Mouse (Mus musculus) embryo, embryonic 10 days (tissue): ENCODE results near the gene Vmn1r40.

Experiments
- DNase-seq: peaks from one replicate; pipeline ENCODE4 v3.0.0-alpha.2; 2015; ENCODE audit warnings: low spot score

The Vmn1r40 gene

DNA sequence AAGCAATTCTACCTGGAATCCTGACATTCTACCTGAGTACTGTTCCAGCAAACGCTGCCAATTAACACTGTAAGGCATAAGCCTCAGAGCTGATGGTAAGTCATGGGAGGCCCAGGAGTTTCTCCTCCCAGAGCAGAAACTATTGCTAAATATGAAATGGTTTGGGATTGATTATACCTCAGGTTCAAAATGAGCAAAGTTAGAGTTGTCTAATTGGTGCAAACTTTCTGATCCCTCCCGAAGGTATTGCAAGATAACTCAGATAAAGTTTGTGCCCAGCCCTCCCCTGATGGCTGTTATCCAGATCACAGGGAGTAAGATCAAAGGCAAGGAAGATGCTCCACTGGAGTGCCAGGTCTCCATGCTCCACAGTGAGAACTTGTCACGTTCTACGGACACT, at the start of gene Vmn1r40:
Vmn1r40 (plus strand) TSS at position 301 of the 400 bp plus-strand sequence.
- no peak for DNase-seq

DNA sequence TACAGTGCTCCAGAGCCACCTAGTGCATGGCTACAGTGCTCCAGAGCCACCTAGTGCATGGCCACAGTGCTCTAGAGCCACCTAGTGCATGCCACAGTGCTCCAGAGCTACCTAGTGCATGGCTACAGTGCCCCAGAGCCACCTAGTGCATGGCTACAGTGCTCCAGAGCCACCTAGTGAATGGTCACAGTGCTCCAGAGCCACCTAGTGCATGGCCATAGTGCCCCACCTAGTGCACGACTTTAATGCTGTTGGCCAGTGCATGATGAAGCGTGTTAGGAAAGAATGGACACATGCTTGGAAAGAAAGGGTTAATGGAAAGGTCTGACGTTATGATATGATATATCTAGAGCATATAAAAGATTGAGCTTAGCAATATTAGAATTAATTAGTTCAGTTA, 49.0 kb upstream of the Vmn1r40 start:
- no peak for DNase-seq

DNA sequence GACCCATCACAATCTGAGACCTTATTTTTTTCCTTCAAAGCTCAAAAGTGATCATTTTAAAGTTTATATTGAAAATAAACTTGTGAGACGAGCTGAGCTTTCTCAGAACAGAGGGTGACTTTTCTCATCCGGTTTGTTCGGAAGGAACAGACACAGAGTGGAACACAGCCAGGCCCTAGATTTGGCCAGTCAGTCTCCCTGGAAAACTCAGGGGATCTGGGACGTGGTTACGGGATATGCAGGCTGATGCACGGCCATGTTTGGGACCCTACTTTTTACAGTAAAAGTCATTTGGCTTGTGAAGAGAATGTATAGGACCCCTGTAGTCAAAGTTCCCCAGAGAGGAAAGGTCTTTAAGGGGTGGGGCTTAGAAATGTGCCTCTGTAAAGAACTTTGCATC, 48.4 kb upstream of the Vmn1r40 start:
- DNase-seq = no peak

DNA sequence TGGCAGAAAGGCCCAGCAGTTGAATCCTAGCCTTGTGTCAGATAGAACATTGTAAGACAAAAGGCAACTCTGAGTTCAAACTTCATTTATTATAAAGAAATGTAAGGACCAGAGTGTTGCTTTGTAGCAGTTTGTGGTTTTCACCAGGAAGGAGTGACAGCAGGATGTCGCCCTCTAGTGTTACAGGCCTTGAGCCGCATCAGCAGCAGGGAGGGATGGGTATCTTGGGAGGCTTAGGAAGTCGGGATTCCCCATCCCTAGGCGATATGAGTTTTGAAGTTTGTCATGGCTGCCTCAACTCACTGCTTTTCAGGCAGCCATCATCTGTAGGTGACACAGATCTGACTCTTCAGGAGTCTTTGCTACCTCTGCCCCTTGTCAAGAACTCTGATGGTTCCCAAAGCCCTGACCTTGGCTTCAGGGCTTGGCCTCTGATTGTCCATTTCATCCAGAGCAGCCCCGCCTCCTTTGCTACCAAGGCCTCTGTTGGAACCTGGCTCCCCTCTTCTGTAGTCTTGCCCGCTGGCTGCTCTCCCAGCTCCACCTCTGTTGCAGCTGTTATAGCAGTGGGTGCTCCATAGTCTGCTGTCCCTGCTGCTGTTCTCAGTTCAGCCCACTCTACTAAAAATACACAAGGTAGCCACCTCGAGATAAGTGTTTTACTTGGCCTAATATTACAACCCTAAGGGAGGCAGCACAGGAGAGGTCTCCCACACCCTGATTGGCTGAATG, 47.5 kb upstream of the Vmn1r40 start:
- DNase-seq = peak; percentile 71

DNA sequence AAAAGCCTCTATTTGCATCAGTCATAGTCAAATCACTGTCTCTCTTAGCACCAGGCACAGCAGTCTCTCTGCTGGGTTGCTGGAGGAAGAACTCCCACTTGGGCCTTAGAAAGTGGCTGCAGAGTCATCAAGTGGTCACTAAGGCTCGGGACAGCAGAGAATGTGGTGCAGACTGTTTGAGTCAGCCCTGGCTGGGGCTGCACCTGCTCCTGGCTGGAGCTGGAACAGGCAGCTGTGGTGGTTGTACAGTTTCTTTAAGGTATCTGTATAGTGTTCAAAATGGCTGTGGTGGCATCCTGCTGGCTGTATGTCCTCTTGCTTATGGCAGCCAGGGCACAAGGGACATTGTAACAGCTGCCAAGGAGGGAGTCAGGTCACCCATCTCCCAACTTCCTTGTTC, 46.9 kb upstream of the Vmn1r40 start:
- no peak for DNase-seq

DNA sequence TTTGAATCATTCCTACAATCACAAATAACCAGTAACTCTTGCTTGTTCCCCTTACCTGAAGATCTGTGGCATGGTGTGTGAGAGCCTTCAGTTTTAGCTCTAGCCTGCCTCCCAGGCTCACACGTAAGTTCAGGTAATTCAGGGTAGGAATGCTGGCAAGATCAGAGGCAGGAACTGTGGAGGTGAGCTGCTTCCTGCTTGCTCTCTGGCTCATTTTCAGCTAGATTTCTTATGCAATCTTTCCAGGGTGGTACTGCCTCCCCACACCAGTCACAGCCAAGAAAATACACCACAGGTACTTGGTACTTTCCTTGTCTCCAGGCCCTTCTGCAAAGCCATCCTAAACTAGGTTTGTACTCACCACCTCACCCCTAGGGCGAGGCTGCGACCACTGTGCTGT, 44.8 kb upstream of the Vmn1r40 start:
- no peak for DNase-seq

DNA sequence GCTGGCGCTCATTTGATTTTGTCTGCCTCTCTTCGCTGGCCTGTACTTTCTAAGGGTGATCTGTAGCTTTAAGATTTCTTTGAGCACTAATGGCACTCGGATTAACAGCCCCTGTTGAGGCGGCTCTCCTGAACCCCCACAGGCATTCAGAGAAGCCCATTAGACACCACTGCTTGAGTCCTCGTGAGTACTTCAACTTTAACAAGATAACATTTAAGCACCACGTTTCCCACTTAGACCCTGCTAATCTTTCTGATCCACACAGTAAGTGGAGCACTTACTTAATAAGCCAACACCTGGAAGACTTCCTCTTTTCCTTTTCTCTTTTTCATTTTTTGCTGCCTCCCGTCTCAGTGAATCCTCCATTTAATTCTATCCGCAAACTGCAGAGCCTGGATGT, 42.2 kb upstream of the Vmn1r40 start:
- no peak for DNase-seq

DNA sequence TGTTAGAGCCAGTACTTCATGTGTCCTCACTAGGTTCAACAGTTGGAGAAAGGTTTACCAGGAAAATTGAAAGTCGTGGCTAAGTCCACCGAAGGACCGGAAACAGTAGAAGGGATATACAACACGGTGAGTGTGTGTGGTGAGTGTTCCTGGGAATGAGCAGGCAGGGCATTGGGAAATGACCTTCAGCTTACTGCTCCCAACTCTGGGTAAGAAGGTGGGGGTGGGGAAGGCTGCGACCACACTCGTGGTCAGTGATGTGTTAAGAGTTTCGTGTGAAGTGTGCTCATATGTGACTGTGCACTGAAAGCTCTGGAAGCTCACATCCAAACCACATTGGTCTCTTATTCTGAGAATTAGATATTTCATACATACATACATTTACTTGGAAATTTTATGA, 41.7 kb upstream of the Vmn1r40 start:
- DNase-seq = no peak

DNA sequence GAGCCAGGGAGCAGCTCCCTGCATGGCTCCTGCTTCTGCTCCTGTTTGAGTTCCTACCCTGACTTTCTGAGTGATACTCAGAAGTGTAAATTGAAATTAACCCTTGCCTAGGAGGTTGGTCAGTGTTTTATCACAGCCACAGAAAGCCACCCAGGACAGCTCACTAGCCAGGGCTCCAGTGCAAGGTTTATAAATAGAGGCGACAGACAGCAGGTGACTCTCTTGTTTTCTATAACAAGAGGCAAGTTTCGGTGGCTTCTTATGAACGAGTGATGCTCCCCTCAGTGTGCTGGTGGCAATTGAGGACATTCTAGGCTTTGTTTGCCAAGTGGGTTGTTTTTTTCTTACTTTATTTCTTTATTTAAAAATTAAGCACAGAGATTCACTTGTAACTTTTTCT, 40.4 kb upstream of the Vmn1r40 start:
- no peak for DNase-seq

DNA sequence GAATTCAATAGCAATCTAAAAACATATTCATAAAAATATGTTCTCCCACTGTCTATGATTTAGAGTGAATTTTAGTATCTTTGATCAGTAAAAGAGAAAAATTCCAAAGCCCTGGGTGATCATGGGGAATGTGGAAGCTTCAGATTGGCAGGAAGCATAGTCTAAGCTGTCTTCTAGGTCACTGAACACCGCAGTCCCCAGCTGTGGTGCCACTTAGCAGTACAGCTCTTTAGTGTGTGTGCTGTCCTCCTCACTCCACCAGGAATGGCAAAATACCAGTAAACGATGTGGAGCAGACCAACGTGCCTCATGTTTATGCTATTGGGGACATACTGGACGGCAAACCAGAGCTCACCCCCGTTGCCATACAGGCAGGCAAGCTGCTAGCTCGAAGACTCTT, 37.8 kb upstream of the Vmn1r40 start:
- no peak for DNase-seq

DNA sequence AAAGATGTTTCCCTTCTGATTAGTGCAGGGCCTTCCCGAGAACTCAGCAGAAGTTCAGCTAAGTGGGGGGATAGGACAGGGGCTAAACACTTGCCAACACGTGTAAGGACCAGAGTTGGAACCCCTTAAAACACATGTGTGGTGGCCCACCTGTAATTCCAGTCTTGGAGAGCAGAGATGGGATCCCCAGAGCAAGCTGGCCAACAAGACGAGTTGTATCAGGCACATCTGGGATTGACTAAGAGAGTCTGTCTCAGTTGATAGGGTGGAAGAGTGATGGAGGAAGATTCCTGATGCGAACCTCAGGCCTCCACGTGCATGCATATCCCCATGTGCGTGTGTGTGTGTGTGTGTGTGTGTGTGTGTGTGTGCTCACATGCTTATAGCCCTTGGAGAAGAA, 35.9 kb upstream of the Vmn1r40 start:
- no peak for DNase-seq

DNA sequence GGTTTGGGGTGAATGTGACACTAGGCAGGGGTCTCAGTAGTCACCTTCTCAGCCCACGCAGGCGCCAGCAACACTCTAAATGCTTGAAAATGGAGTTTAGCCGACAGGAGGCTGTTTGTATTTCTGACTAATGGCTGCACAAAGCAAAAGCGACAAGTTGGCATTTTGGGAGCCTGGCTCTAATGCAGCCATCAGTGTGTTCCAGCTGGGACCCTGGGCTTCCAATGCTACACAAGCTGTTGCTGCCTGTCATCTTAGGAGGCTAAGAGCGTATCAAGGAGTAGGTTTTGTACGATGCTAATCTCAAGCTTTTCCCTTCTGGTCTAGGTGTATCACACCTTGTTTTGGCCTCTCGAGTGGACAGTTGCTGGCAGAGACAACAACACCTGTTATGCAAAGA, 34.7 kb upstream of the Vmn1r40 start:
- DNase-seq = no peak

DNA sequence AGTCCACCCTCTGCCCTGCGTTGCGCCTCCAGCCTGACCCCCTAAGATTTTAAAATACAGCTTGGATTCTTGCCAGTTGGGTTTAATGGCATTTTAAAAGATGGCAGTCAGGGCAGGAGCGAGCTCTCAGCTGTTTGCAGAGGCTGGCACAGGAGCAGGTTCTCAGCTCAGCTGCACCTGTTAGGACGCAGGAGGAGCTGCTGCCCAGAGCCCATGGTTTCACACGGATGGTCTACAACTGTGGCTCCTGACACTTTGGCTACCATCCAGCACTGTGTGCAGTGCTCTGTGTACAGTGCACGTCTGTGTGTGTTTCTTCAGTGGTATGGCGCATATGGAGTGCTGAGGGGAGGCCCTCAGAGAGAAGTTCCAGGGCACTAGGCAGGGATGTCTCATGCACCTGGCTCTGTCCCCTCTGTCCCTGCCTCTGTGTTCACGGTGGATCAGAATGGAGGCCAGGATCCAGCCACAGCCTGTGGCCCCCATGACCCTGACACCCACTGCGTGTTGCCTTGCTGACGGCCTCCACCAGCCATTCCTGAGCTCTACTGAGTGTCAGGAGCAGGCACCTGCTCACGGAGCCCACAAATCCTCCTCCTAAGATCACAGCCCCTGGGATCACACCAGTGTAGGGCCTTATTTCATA, 34.1 kb upstream of the Vmn1r40 start:
- DNase-seq = no peak

DNA sequence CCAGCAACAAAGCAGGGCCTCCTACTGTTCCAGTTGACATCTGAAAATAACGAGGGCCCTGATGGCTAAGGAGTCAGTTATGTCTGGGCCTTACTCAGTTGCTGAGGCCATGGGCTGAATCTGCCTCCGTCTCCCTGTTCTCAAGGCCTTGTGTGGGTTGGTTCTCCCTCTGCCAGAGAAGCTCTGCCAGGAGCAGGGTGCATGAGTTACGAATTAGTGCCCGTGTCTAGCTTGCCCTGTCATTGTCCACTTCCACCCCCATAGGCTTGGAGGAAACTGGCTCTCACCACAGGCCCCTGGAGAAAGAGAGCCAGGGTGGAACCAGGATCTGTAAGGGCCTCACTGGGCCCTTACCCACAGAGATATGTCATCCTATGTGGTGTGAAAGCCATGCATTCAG, 28.8 kb upstream of the Vmn1r40 start:
- DNase-seq = no peak

DNA sequence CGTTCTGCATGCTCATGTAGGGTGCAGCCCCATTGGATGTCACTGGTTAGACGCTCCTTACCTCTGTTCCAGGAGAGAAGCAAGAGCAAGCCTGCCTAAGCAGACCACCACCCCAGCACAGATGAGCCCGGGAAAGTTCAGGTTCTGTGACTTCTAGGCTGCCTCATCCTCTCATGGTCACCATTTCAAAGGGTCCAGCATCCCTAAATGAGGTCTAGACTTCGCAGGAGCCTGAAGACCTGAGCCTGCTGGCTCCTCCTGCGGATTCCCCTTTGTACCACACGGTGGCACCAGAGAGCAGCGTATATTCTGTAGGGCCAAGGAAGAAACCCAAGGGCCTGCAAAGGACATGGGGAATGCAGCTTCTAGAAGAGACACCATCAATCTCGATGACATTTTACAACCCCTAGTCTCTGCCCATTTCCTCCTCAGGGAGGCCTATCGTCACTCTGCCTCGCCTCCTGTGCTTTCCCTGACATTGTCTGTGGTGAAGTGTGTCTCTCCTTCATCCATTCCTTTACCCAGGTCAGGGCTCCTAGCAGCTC, 28.0 kb upstream of the Vmn1r40 start:
- DNase-seq = peak; percentile 82

DNA sequence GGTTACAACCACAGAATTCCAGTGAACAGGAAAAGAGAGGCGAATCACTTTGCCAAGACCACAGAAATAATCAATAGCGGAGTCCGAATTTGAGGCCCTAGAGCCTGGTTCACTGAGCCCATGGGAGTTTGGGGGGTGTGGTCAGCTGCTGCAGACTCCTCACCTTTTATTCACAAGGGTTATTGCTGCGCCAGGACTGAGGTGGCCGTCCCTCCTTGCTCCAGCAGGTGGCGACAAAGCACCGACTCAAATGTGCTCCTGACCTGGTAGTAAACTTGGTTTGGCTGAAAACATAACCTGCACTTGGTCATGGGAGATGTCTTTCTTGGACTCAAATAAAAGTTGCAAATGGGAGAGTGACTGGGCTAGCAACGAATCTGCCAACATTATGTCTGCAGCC, 27.2 kb upstream of the Vmn1r40 start:
- peak; percentile 92 for DNase-seq

DNA sequence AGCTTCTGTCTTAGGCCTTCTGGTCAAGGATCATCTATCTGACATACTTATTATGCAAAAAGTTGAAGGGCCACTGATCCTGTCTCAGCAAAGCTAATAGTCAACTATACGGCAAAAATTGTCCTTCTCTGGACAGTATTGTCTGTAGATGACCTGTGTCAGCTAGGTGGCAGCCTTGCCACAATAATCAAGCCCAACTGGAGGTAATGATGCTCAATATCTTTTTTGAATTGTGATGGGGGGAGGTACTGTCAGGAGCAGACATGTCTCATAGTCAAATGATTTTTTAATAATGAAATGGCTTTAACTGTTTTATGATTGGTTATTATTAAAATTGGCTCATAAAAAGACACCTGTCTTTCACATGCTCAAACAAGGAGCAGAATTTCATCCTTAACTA, 23.1 kb upstream of the Vmn1r40 start:
- no peak for DNase-seq

DNA sequence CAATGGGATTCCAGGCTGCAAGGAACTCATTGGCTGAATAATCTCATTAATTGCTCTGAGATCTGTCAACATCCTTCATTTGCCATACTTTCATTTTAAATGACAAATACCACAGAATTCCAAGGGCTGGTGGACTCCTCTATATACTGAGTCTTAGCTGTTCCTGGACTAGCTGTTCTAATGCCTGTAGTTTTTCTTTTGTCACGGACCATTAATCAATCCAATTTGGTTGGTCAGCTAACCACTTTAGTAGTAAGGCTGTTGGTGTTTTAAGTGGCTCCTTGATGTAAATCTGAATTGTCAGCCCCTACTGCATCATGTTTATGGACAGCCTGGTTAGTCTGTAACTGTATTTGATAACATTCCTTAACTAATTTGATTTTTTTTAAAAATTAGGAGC, 20.2 kb upstream of the Vmn1r40 start:
- no peak for DNase-seq

DNA sequence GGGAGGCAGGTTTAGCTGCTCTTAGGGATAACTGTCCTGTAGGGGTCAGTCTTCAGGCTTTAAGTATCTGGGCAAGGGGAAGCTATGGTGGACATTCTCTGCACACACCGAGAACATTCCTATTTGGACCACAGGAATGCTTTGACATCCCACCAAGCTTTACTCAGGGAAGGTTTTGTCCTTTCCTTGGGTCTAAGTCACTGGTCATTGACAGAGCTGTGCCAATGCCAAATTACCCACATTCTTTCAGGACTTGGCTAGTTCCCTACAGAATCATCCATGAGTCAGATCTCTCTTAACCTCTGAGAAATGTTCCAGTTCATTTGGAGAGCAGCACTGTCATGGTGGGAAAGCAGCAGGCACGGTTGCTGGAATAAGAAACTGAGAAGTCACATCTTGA, 716 bp upstream of the Vmn1r40 start:
- DNase-seq = no peak

DNA sequence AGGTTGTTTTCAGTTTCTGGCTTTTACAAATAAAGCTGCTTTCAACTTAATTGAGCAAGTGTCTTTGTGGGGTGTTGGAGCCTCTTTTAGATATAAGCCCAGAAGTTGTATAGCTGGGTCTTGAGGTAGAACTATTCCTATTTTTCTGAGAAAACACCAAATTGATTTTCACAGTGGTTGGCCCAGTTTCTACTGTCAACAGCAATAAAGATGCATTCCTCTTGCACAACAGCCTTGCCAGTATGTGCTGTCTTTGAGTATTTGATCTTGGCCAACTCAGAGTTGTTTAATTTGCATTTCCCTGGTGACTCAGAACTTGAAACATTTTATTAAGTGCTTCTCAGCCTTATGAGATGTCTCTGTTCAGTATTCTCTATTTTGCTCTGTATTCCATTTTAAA, 10.7 kb downstream of the Vmn1r40 start:
- DNase-seq = no peak

DNA sequence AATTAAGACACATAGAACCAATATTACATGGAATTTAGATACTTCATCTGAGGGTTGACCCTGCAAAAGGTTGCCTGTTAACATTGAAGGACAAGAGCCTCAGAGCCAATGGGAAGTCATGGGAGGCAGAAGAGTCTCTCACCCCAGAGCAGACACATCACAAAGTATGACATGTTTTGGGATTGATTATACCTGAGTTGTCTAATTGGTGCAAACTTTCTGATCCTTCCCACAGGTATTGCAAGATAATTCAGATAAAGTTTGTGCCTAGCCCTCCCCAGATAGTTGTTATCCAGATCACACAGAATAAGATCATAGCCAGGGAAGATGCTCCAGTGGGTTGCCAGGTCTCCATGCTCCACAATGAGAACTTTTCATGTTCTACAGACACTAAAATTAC, 33.1 kb downstream of the Vmn1r40 start, which contains the start of gene Vmn1r41:
Vmn1r41 (plus strand) TSS at position 301 of the 400 bp plus-strand sequence.
- no peak for DNase-seq

DNA sequence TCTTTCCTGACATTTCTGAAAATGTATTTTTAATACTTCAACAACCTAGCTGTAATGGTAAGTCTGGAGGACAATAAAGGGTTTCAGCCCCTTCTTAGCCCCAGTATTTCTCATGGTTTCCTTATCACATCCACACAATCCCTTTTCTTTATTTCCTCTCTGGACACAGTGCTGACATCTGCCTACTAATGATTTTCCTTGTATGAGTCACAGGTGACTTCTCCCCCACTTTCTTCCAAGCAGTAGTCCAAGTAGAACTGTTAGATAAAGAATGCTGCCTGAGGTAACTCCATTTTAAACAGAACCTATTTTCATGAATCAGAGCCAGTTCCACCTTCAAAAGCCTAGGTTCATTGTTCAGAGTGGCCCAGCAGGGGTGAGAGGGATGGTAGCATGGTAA, 35.5 kb downstream of the Vmn1r40 start:
- no peak for DNase-seq
